Mouse (Mus musculus) liver, embryonic 14.5 days (tissue): Measurements from ENCODE around the gene Terb2.

Experiments used
- CTCF ChIP-seq: IDR thresholded peaks from 2 replicates; pipeline ENCODE4 v1.5.1; 2016; ENCODE audit warnings: antibody characterized with exemption, low read depth, control low read depth
- EP300 ChIP-seq: IDR thresholded peaks from 2 replicates; pipeline ENCODE4 v1.6.1; 2016; ENCODE audit warnings: antibody characterized with exemption, low read depth

DNA sequence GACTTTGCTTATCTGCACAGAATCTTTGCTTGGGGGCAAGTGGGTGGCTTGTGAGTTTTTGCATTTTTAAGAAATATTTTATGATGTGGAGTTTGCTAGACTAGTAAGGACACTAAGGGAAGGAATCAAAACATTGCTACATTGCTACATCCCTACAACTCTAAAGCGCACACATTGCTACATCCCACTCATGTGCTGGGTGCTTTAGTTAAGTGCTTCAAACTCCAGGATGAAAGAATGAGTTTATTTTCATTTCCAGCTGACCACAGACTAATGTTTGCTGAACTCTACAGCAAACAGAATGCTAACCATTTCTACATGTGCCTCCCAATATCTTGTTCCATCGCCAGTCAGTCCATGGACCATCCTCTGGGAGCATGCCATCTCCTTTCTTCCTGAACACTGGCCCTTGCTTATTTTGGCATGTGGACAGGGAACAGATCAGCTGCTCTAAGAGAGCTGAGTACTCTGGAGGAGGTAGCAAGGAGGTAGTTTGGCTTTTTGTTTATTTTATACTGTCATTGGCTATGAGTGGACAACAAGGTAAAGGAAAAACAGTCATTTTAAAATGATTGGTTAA lies 51.9 kb downstream of the Terb2 start:
- TF ChIP-seq CTCF (no peak), EP300 (no peak)
